Mouse (Mus musculus) embryonic facial prominence, embryonic 12.5 days (tissue): ENCODE measurements around the gene Nr2e3. TPM values are rescaled to one million over a fixed set of nuclear protein-coding genes. Genes with fewer than 3 reads are reported as not detected.

Source experiments
- ATAC-seq: fragments of 200-750 bp; cut with Nextera tagmentation; 2 replicates; pipeline ENCODE4 v1.8.0; 2017; ENCODE audit not compliant: insufficient number of reproducible peaks, insufficient read depth, low FRiP score, low TSS enrichment
- H3K27ac ChIP-seq: fragments of 300-500 bp; sonication (generic); 2 replicates; pipeline ENCODE4 v1.5.1; 2016; ENCODE audit warnings: mild to moderate bottlenecking
- H3K27me3 ChIP-seq: fragments of 300-500 bp; sonication (generic); 2 replicates; pipeline ENCODE4 v1.6.1; 2016; ENCODE audit warnings: mild to moderate bottlenecking, moderate library complexity
- H3K36me3 ChIP-seq: fragments of 300-500 bp; sonication (generic); 2 replicates; pipeline ENCODE4 v1.6.1; 2016; ENCODE audit warnings: mild to moderate bottlenecking
- H3K4me1 ChIP-seq: fragments of 300-500 bp; sonication (generic); 2 replicates; pipeline ENCODE4 v1.6.1; 2016
- H3K4me2 ChIP-seq: fragments of 300-500 bp; sonication (generic); replicated peaks from 2 replicates; pipeline ENCODE4 v1.6.1; 2016; ENCODE audit warnings: mild to moderate bottlenecking, moderate library complexity
- H3K4me3 ChIP-seq: fragments of 300-500 bp; sonication (generic); 2 replicates; pipeline ENCODE4 v1.5.1; 2016; ENCODE audit warnings: mild to moderate bottlenecking
- H3K9ac ChIP-seq: fragments of 300-500 bp; sonication (generic); 2 replicates; pipeline ENCODE4 v1.6.1; 2016; ENCODE audit warnings: mild to moderate bottlenecking, moderate library complexity
- H3K9me3 ChIP-seq: fragments of 300-500 bp; sonication (generic); 2 replicates; pipeline ENCODE4 v1.6.1; 2016; ENCODE audit warnings: mild to moderate bottlenecking, moderate library complexity
- WGBS: fragments of 180-500 bp; shearing (Covaris S2); methylation state at CpG from one replicate; pipeline ENCODE4 v1.1.7; 2016; 5-methylcytosine and 5-hydroxymethylcytosine counted together
- polyA plus RNA-seq: library from polyadenylated mRNA; unstranded; fragments of >200 nt; fragmentation: Nextera tagmentation; extraction: Ambion mirVana; gene quantifications from 2 replicates; pipeline ENCODE4 v1.2.1, GENCODE M21; 2016

Gene Nr2e3
- polyA plus RNA-seq, 1 experiment from 2014 or later = 0.97 TPM

DNA sequence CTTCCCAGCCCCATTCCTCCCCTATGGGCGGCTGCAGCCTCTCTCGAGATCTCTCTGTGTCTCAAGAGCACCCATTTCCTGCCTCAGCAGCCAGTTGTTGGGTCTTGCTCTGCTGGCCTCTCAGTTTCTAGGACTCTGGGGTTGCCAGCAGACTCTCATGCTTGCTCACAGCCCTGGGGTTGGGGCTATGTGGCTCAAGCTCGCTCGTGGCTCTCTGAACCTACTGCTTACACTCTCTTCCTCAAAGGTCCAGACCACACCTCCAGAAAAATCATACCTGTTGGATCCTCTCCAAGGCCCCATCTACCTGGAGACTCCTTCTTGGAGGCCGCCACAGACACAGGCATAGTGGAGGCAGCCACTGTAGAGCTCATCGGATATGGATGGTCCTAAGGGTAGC is 10.9 kb downstream of the Nr2e3 start:
- Histone ChIP-seq H3K4me2 (no peak overlapping the region), H3K36me3 (no peaks in the 10 kb centered on the region), H3K27ac (no peak overlapping the region), H3K9ac (no peak overlapping the region), H3K4me3 (no peak overlapping the region), H3K9me3 (no peaks in the 10 kb centered on the region), H3K4me1 (peaks cover 6% of the 10 kb centered on the region; the same call in 1 of the 2 replicates), H3K27me3 (no peaks in the 10 kb centered on the region)
- ATAC-seq = no peak
- 81% methylated on average over 6 of the region's 6 CpGs for WGBS

DNA sequence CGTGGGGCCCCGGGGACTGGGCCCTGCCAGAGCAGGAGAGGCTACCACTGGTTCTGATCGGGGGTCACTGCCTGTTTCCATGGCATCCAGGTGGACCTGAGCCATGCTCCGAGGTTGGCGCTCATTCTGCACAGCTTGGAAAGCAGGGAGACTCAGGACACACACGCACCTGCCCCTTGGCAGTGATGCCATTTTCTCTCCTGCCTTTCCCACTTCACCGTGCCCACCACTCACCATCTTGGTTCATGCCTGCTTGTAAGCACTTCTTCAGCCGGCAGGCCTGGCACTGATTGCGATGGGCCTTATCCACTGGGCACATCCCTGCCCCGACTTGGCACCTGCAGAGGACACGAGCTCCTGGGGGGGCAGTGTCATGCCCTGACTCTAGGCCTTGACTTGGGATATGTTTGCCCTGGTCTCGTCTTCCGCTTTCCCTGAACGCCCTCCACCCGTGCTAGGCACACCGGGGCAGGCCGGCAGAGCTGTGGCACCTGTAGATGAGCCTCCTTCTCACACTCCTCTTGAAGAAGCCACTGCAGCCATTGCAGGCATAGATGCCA is 11.7 kb downstream of the Nr2e3 start:
- Histone ChIP-seq H3K4me2 (no peak overlapping the region), H3K9me3 (no peaks in the 10 kb centered on the region), H3K4me1 (0 out of 2 replicates have a peak, but pooled peaks cover under 1% of the 10 kb centered on the region), H3K4me3 (no peak overlapping the region), H3K27ac (no peak overlapping the region), H3K27me3 (no peaks in the 10 kb centered on the region), H3K9ac (no peak overlapping the region), H3K36me3 (no peaks in the 10 kb centered on the region)
- 90% methylated on average over 17 of the region's 17 CpGs for WGBS
- ATAC-seq = no peak

DNA sequence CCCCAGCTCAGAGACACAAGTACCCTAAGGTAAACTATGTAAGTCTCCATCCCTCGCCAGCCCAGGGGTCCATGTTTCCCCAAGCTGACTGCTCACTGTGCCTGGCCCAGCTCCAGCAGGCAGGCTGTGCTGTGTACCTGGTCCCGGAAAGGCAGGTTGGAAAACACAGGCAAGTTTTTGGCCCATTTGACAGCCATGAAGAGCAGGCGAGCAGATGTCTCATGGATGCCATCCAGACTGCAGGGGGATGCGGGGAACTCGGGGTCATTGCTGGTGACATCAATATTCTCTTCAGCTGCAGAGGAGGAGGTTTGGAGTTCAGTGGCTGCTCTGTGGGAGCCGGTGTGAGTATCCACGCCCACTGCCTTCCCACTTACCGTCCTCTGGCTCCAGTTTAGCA is 12.2 kb downstream of the Nr2e3 start:
- 72% methylated on average over 8 of the region's 8 CpGs for WGBS

GRCm38 (mm10) chr9:59947271-59947670 is 13.2 kb downstream of the Nr2e3 start:
- Histone ChIP-seq H3K27me3 (no peaks in the 10 kb centered on the region), H3K36me3 (no peaks in the 10 kb centered on the region), H3K9ac (no peak overlapping the region), H3K27ac (no peak overlapping the region), H3K4me3 (no peak overlapping the region), H3K9me3 (no peaks in the 10 kb centered on the region), H3K4me2 (no peak overlapping the region), H3K4me1 (no peaks in the 10 kb centered on the region)
- WGBS = 93% methylated on average over 8 of the region's 8 CpGs
- ATAC-seq = no peak; the same call in 1 of the 2 replicates

More for the DNA sequence above, 12.2 kb downstream of the Nr2e3 start:
- Histone ChIP-seq H3K27me3 (no peaks in the 10 kb centered on the region), H3K36me3 (no peaks in the 10 kb centered on the region), H3K4me3 (no peak overlapping the region), H3K4me2 (no peak overlapping the region), H3K27ac (no peak overlapping the region), H3K9ac (no peak overlapping the region), H3K9me3 (no peaks in the 10 kb centered on the region), H3K4me1 (no peaks in the 10 kb centered on the region)
- ATAC-seq = no peak

- no peak overlapping the region for H3K4me3 ChIP-seq
- no peak overlapping the region for H3K27ac ChIP-seq
- ATAC-seq = no peak
- no peak overlapping the region for H3K4me2 ChIP-seq
- 62% methylated on average over 3 of the region's 3 CpGs for WGBS
- no peaks in the 10 kb centered on the region for H3K9me3 ChIP-seq
- no peaks in the 10 kb centered on the region for H3K36me3 ChIP-seq
- H3K27me3 ChIP-seq = no peaks in the 10 kb centered on the region
- peaks cover 5% of the 10 kb centered on the region; the same call in 1 of the 2 replicates for H3K4me1 ChIP-seq
- no peak overlapping the region for H3K9ac ChIP-seq
Observed at GRCm38 (mm10) chr9:59945241-59945640, 15.2 kb downstream of the Nr2e3 start.

DNA sequence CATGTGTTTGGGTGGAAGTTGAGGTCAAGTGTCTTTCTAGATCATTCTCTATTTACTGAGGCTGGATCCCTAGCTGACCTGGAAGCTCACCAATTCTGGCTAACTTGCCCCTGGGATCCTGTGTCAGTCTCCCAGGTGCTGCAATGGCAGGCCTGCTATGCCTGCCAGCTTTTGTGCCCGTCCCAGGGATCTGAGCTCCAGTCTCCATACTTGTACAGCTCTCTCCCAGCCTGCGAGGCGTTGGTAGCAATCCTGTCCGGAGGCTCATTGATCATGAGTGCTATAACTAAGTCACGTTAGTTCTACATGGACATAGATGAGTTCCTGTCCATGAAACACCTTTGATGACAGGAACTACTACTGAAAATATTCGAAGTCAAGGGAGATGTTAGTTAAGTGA is 16.6 kb downstream of the Nr2e3 start:
- no peaks in the 10 kb centered on the region for H3K36me3 ChIP-seq
- no peak for ATAC-seq
- no peak overlapping the region for H3K4me3 ChIP-seq
- no peaks in the 10 kb centered on the region for H3K27me3 ChIP-seq
- peaks cover 5% of the 10 kb centered on the region; the same call in 1 of the 2 replicates for H3K4me1 ChIP-seq
- 88% methylated on average over 6 of the region's 6 CpGs for WGBS
- no peak overlapping the region for H3K27ac ChIP-seq
- H3K9me3 ChIP-seq = no peaks in the 10 kb centered on the region
- no peak overlapping the region for H3K4me2 ChIP-seq
- H3K9ac ChIP-seq = no peak overlapping the region

- Histone ChIP-seq H3K4me2 (no peak overlapping the region), H3K4me1 (peaks cover 5% of the 10 kb centered on the region; the same call in 1 of the 2 replicates), H3K9me3 (no peaks in the 10 kb centered on the region), H3K9ac (no peak overlapping the region), H3K27me3 (no peaks in the 10 kb centered on the region), H3K4me3 (no peak overlapping the region), H3K27ac (no peak overlapping the region), H3K36me3 (no peaks in the 10 kb centered on the region)
- 51% methylated on average over 5 of the region's 5 CpGs for WGBS
- no peak for ATAC-seq
Observed at GRCm38 (mm10) chr9:59942501-59943085, 17.9 kb downstream of the Nr2e3 start.

DNA sequence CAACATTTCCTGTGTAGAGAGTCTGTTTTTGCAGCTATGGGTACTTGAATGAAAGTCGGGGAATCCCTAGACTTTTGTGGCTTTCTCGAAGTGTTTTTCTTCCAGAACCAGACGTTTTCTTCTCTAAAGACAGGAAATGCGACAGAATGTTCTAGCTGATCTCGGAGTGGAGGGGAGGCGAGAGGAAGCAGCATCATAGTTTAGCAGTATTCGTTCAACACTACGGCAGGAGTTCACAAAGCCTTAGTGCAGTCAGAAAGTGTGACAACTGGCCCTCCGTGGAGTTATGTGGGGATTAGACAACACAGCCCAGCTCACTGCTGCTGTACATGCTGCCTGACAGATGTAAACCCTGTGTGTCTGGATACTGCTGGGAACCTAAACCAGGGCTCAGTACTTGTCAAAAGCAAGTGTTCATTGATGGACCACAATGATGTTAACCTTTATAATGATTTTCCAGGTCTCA is 18.5 kb downstream of the Nr2e3 start:
- ATAC-seq = no peak
- Histone ChIP-seq H3K27me3 (no peaks in the 10 kb centered on the region), H3K4me3 (no peak overlapping the region), H3K9me3 (no peaks in the 10 kb centered on the region), H3K9ac (no peak overlapping the region), H3K27ac (0 out of 2 replicates have a peak overlapping the region, but pooled peaks have one; percentile 1), H3K4me1 (peaks cover 5% of the 10 kb centered on the region; the same call in 1 of the 2 replicates), H3K36me3 (no peaks in the 10 kb centered on the region), H3K4me2 (no peak overlapping the region)
- 64% methylated on average over 9 of the region's 9 CpGs for WGBS

DNA sequence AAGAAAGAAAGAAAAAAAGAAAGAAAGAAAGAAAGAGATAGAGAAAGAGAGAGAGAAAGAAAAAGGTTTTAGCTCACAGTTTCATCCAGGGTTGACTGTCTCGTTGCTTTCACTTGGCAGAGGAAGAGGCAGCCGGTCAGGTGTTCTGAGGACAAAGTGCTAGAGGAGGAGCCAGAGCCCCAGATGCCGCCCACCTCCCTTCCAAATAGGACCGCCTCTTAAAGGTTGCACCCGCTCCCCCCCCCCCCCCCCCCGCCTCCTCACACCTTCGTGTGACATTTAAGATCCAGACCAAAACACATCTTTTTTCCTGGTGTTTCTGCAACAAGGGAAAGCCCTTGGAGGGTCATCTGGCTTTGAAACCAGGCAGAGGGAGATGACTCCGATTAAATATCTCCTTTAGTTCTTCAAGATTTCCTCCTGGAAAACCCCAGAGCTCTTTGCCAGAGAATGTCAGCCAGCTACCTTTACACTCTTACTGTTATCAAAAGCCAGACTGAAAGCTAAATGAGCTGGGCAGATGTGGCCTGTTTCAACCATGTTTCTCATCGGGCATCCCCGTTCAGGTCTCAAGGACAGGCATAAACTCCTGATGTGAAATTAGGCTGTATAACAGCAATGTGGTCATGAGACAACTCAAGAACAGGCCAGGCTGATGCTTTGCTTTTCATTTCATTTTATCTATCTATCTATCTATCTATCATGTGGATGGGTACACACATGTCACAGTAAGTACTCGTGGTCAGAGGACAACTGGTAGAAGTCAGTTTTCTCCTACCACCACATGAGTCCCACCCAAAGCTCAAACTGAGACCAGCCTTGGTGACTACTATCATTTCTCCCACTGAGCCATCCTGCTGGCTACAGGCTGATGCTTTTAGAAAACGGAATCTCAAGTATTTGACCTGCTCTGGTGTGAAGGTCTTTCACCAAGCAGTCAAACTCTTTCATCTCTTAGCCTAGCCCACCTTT is 19.3 kb downstream of the Nr2e3 start:
- H3K4me1 ChIP-seq = peaks cover 5% of the 10 kb centered on the region; the same call in 1 of the 2 replicates
- no peak overlapping the region for H3K4me3 ChIP-seq
- no peaks in the 10 kb centered on the region for H3K9me3 ChIP-seq
- no peaks in the 10 kb centered on the region for H3K27me3 ChIP-seq
- WGBS = 78% methylated on average over 11 of the region's 12 CpGs
- no peak for ATAC-seq
- H3K36me3 ChIP-seq = no peaks in the 10 kb centered on the region
- no peak overlapping the region for H3K9ac ChIP-seq
- H3K4me2 ChIP-seq = no peak overlapping the region
- H3K27ac ChIP-seq = 0 out of 2 replicates have a peak overlapping the region, but pooled peaks have one; percentile 1

DNA sequence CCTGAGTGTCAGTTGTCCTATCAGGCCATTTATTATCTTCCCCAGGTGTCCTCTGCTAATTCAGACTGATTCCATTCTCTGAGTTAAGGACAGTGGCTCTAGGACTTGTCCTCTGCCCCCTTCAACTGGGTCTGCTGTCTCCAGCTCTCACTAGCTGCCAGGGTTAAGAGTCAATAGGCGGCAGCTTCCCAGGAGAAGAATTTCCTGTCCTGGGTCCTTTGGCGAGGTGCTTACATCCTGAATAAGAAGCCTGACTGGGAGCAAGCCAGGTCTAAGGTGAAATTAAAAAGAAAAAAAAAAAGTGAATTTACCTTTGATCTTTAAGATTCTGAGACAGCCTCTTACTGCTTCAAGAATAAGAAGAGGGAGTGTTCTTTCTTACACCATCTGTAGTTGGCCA is 20.8 kb downstream of the Nr2e3 start:
- Histone ChIP-seq H3K36me3 (no peaks in the 10 kb centered on the region), H3K27me3 (no peaks in the 10 kb centered on the region), H3K9ac (no peak overlapping the region), H3K27ac (no peak overlapping the region), H3K4me2 (no peak overlapping the region), H3K9me3 (no peaks in the 10 kb centered on the region), H3K4me1 (peaks cover 5% of the 10 kb centered on the region; the same call in 1 of the 2 replicates), H3K4me3 (no peak overlapping the region)
- no peak for ATAC-seq
- 56% methylated on average over 2 of the region's 2 CpGs for WGBS

GRCm38 (mm10) chr9:59938529-59938928 is 21.9 kb downstream of the Nr2e3 start:
- peaks cover 5% of the 10 kb centered on the region; the same call in 1 of the 2 replicates for H3K4me1 ChIP-seq
- H3K36me3 ChIP-seq = no peaks in the 10 kb centered on the region
- H3K9ac ChIP-seq = no peak overlapping the region
- no peak overlapping the region for H3K4me3 ChIP-seq
- WGBS = 85% methylated on average over 8 of the region's 8 CpGs
- H3K9me3 ChIP-seq = no peaks in the 10 kb centered on the region
- no peaks in the 10 kb centered on the region for H3K27me3 ChIP-seq
- no peak for ATAC-seq
- H3K4me2 ChIP-seq = no peak overlapping the region
- H3K27ac ChIP-seq = no peak overlapping the region
